Mouse (Mus musculus) brain, embryonic 14.5 days (tissue): ENCODE measurements around the gene Ctf1. TPM values are rescaled to one million over a fixed set of nuclear protein-coding genes. Genes with fewer than 3 reads are reported as not detected.
"Not testable (repeated sequence)": the region's sequence is repeated elsewhere in the genome, so short reads cannot be mapped to it uniquely, and the experiment has no call there.

Experiments
- DNase-seq: peaks from one replicate; pipeline ENCODE4 v3.0.0-alpha.2; 2011; ENCODE audit warnings: low read depth
- CTCF ChIP-seq: fragments of 200-500 bp; IDR thresholded peaks from 2 replicates; pipeline ENCODE4 v1.5.1; 2012; ENCODE audit warnings: inconsistent platforms, mild to moderate bottlenecking, moderate library complexity, borderline replicate concordance; ENCODE audit not compliant: insufficient read depth, insufficient read length; ENCODE audit errors: extremely low read depth
- POLR2A ChIP-seq: fragments of 200-500 bp; IDR thresholded peaks from 2 replicates; pipeline ENCODE4 v1.6.1; 2012; ENCODE audit warnings: mild to moderate bottlenecking, inconsistent platforms, borderline replicate concordance; ENCODE audit not compliant: poor library complexity, insufficient read depth, insufficient read length, severe bottlenecking; ENCODE audit errors: extremely low read depth
- polyA plus RNA-seq: library from polyadenylated mRNA; depleted of rRNA; stranded (reverse); fragments of >200 nt; gene quantifications from 2 replicates; pipeline ENCODE4 v1.2.3, GENCODE M21; 2012

The Ctf1 gene
- polyA plus RNA-seq, 1 experiment = 8.0 TPM

DNA sequence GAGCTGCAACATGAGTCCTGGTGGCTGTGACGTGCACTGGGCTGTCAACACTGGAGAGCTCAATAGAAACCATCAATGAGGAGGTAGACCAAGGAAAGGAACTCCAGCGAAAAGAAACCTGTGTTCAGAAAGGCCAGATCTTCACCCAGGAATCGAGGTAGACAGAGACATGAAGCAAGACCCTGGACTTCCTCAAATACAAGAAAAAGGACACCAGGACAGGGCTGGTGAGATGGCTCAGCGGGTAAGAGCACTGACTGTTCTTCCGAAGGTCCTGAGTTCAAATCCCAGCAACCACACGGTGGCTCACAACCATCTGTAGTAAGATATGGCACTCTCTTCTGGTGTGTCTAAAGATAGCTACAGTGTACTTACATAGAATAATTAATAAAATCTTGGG, 5.8 kb downstream of the Ctf1 start:
- no peak for DNase-seq
- no peak for TF ChIP-seq CTCF
- no peak for TF ChIP-seq POLR2A

DNA sequence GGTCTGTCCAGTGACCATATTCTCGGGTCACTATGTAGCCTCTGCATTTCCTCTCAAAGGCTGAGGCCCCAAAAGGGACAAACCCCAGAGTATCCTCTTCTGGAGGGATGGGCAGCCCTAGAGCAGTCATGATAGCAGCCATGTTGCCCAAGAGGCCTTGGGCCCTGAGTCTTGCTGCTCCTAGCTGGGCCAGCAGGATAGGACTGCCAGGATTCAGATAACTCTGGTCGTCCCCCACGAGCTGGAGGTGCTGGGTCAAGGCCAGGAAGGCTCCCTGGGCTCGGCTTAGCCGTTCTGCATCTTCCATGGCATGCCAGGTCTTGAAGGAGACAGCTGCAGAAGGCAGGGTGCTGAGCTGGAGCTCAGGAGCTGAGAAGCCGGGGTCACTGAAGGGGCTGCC, 6.7 kb downstream of the Ctf1 start:
- DNase-seq = no peak
- TF ChIP-seq CTCF = no peak
- TF ChIP-seq POLR2A = no peak

DNA sequence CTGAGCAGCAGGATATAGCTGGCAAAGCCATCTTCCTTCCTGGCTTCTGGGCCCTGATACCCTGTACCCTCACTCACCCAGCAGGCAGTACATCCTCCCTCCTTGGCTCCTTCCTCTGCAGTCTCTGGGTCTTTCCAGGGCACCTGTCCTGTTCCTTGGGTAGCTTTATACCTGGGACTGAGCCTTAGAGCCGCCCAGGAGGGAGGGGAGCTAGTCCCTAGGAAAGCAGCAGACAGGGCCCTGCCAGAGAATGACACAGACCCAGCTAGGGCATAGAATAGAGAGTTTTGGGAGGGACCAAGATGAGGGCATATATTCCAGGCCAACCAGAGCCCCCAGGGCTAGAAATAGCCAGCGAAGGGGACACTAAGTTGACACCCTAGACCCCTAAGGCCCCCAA, 13.0 kb downstream of the Ctf1 start:
- DNase-seq = no peak
- no peak for TF ChIP-seq CTCF
- TF ChIP-seq POLR2A = no peak

DNA sequence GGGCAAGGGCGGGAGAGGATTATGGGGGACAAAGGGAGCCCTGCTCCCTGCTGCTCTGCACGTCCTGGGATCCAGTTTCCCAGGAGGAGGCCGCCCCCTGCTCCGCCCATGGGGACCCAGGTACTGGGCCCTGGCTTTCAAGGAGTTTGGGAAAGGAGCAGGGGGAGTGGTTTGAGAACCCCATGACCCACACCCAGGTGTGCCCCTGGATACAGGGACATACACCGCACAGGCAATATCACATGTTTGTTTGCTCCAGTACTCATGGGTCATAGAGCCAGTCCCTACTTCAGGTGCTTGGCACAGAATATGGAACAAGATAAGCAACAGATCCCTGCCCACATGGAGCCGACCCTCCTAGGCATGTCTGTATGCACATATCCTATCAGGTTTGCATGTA, 13.4 kb downstream of the Ctf1 start:
- TF ChIP-seq CTCF = no peak
- no peak for TF ChIP-seq POLR2A
- no peak for DNase-seq

DNA sequence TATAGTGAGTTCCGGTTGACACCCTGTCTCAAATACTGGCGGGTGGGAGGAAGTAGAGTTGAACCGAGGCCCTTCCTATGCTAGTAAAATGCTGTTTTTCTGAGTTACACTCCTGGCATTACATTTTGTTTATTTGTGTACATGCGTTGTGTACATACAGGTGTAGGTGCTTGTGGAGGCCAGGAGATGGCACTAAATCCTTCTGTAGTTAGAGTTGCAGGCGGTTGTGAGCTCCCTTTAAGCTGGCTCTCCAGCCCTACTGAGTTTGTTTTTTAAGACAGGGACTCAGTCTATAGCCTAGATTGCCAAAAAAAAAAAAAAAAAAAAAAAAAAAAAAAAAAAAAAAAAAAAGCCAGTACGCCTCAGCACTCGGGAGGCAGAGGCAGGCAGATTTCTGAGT, 15.4 kb downstream of the Ctf1 start:
- DNase-seq = no peak
- TF ChIP-seq POLR2A (no peak), CTCF (no peak)

DNA sequence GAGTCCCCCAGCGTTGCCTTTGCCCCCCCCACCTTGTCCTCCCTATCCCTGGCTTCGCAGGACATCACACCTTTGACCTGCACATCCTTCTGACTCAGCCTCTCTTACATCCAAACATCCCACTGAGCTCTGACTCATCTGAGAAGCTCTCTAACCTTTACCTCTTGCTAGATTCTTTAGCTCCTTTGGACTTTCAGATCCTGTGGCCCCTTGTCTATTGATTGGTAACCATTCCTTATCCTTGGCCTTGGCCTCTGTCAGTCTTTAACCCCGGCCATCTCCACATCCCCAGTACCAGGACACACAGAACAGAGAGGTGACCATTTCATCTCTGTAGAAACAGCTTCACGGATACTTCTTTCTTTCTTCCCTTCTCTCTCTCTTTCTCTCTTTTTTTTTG, 17.6 kb downstream of the Ctf1 start:
- DNase-seq = no peak
- TF ChIP-seq CTCF (no peak), POLR2A (no peak)

DNA sequence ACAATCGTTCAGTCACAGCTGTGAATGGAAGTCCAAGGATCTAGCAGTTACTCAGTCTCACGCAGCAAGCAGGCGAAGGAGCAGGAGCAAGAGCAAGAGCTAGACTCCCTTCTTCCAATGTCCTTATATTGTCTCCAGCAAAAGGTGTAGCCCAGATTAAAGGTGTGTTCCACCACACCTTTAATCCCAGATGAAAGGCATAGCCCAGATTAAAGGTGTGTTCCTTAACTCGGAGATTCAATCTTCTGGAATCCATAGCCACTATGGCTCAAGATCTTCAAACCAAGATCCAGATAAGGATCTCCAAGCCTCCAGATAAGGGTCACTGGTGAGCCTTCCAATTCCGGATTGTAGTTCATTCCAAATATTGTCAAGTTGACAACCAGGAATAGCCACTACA, 19.5 kb downstream of the Ctf1 start, which contains the start of gene Ctf2:
TSS of gene Ctf2 (minus strand) at position 101 of the 400 bp plus-strand sequence.
- DNase-seq = not testable (repeated sequence)

DNA sequence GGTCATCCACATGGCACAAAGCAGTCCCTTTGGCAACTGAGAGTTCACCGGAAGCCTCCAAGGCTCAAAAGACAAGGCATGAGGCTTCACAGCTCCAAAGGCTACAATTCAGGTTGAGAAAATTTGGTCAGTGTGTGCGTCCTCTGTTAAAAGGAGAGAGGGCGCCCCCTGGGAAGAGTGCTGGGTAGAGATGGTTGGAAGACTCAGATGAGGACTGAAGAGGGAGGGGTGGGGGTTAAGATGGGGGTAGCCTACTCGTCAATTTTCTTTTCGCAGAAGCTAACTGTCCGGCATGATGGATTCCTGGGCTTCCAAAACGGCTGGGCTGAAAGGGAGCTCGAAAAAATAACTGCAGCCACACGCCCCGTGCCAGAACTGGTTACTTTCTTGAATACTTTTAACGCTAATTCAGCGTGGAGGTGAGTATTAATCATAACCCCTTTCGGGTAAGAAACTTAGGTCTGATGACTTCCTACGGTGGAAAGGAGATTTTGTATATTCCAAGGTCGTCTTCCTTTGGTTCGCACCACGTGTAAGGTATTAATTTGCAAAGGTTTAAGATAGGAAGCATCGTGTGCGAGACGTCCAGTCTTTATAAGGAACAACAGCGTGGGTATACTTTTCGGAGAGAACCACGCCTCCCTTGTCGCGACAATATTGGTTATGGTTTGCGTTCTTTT, 32.0 kb downstream of the Ctf1 start, which contains the start of gene Fbxl19:
TSS of gene Fbxl19 (plus strand) at position 178 of the 680 bp plus-strand sequence.
- TF ChIP-seq POLR2A = no peak
- peak; percentile 63; the same call in 1 of the 2 replicates for TF ChIP-seq CTCF
- peak; percentile 88 for DNase-seq

DNA sequence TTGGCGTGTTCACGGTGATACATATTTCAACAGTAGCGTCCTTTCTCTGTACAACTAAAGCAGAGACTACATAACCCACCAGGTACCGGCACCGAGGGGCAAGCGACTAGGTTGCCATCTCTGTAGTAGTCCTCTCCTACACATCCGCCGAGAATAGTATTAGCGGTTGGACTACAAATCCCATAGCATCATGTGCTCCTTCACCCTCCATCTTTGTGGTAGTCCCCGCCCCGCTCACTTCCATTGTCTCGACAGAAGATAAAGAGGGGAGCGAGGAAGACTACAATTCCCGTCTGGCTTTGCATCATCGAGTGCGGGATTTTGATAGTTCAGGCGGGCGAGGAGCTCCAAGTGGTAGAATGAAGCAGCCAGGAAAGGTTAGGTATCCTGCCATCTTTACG, 32.7 kb downstream of the Ctf1 start:
- peak; percentile 100 for DNase-seq
- TF ChIP-seq CTCF = no peak
- TF ChIP-seq POLR2A = no peak; the same call in 1 of the 2 replicates

DNA sequence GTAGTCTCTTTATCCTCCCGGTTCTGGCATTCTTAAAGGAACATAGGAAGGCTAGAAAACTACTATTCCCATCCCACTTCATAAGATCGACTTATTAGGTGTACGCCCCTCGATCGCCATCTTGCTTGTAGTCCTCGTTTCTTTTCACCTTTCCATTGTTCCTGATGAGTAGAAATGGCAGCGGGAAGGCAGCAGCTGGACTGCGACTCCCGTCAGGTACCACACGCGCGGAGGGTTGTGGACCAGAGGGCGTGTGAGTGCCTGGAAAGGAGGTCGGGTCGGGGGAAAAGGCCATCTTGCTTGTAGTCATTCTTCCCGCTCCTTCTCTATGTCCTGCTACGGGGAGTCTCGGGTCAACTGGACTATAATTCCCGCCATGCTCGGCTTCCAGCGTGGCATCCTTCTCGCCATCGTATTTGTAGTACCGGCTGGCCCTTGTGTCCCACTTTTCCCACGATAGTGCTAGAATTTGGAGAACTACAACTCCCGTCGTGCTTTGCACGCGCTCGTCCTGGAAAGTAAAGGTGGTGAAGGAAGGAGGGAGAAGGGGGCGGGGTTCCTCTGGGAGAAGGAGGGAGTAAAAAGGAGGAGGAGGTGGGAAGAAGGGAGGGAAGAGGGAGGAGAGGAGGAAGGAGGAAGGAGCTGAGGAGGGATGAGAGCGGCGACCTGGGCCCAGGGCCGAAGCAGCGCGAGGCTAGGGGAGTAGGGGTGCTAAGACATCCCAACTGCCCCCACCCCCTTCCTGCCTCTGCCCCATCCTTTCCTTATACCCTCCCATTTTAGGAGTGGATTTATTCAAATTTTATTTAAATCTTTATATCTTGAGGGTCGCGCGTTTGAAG, 33.3 kb downstream of the Ctf1 start:
- TF ChIP-seq CTCF (no peak), POLR2A (peak; percentile 76; the same call in 1 of the 2 replicates)
- peak; percentile 100 for DNase-seq

DNA sequence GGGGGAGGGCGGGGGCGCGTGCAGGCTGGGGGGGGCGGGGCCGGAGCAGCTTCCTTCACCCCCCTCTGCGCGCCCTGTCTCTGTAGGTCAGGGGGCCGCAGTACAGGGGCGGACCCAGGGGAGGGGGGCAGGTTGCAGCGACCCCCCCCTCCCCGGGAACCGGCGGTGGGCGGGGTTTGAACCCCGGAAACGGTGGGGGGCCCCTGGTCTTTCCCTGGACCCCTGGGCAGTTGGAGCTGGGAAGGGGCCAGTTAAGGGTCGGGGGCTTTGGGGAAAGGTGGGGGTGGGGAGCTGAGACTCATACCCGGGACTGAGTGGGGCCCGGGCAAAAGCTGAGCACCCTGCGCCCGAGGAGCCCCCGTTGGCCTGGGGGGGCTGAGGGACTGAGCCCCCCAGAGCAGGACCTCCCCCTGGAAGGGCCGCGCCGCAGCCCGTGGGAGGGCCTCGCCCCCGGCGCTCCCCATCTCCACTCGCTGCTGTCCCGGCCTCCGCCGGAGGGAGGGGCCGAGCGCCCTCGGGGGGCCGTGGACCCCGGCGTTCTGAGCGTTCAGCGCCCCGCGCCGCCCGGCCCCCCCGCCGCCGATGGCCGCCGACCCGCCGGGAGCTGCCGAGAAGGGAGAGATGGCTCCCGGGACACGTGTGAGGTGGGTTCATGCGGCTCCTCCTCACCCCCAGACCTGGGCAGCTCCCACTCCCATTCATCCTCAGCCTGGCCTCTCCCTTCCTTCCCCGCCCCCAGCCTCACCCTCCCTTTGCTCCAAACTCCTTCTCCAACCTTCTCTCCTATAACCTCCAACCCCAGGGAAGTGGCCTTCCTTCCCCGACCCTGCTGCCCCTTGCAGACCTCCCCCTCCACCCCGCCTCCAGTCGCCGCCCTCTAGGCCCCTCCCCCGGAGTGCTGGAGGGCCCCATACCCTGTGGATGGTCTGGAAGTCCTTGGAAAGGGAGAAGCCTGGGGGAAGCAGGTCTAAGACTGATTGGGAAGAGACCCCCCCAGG, 34.3 kb downstream of the Ctf1 start:
- DNase-seq = peak; percentile 40
- TF ChIP-seq CTCF (no peak), POLR2A (no peak)
